Mouse (Mus musculus): ENCODE measurements around the gene Elmo1. TPM values are rescaled to one million over a fixed set of nuclear protein-coding genes. Genes with fewer than 3 reads are reported as not detected.

The Elmo1 gene
- total RNA-seq, 2 experiments from 2014 or later, result 61.7 to 75.4 TPM

- DNase-seq (ENCODE audit: low spot score in 2 of 2), result no peak
- intact Hi-C loops (cut with DNase I), result loop anchor here (5.0 kb wide), 1 partner anchor 56 kb away; no protein-coding TSS in a partner anchor
These were observed 3.1 kb downstream of the Elmo1 start for GRCm38 (mm10) chr13:20093307-20094045.

- intact Hi-C loops (cut with DNase I), result loop anchor here (5.0 kb wide), 1 partner anchor 58 kb away; no protein-coding TSS in a partner anchor
- DNase-seq (ENCODE audit: low spot score in 2 of 2), result peak in 1 of 2 experiments; percentile 25
These were observed 4.7 kb downstream of the Elmo1 start for GRCm38 (mm10) chr13:20094916-20095700.

GRCm38 (mm10) chr13:20097006-20097617, 6.7 kb downstream of the Elmo1 start:
- no peak for DNase-seq (ENCODE audit: low spot score in 2 of 2)
- intact Hi-C loops (cut with DNase I), result no loop called here

- no peak for DNase-seq (ENCODE audit: low spot score in 2 of 2)
- intact Hi-C loops (cut with DNase I), result no loop called here
These were observed 7.7 kb downstream of the Elmo1 start for GRCm38 (mm10) chr13:20097934-20098593.

- no peak for DNase-seq (ENCODE audit: low spot score in 2 of 2)
- intact Hi-C loops (cut with DNase I), result no loop called here
These were observed 8.2 kb downstream of the Elmo1 start for GRCm38 (mm10) chr13:20098594-20098965.

- DNase-seq (ENCODE audit: low spot score in 2 of 2), result no peak
- intact Hi-C loops (cut with DNase I), result no loop called here
These were observed 9.2 kb downstream of the Elmo1 start for GRCm38 (mm10) chr13:20099546-20099945.

GRCm38 (mm10) chr13:20100357-20100756, 10.0 kb downstream of the Elmo1 start:
- no peak for DNase-seq (ENCODE audit: low spot score in 2 of 2)

GRCm38 (mm10) chr13:20101691-20102090, 11.3 kb downstream of the Elmo1 start:
- intact Hi-C loops (cut with DNase I), result no loop called here
- DNase-seq (ENCODE audit: low spot score in 2 of 2), result no peak

More at GRCm38 (mm10) chr13:20100357-20100756, 10.0 kb downstream of the Elmo1 start:
- intact Hi-C loops (cut with DNase I), result no loop called here

GRCm38 (mm10) chr13:20104791-20105190, 14.4 kb downstream of the Elmo1 start:
- DNase-seq (ENCODE audit: low spot score in 2 of 2), result no peak
- intact Hi-C loops (cut with DNase I), result no loop called here

- no peak for DNase-seq (ENCODE audit: low spot score in 2 of 2)
- intact Hi-C loops (cut with DNase I), result no loop called here
These were observed 15.6 kb downstream of the Elmo1 start for GRCm38 (mm10) chr13:20105996-20106395.

- intact Hi-C loops (cut with DNase I), result no loop called here
- DNase-seq (ENCODE audit: low spot score in 2 of 2), result no peak
These were observed 17.6 kb downstream of the Elmo1 start for GRCm38 (mm10) chr13:20107953-20108498.

- intact Hi-C loops (cut with DNase I), result no loop called here
- peak; percentile 38 to 40 for DNase-seq (ENCODE audit: low spot score in 2 of 2)
These were observed 18.6 kb downstream of the Elmo1 start for GRCm38 (mm10) chr13:20108956-20109355.

- intact Hi-C loops (cut with DNase I), result no loop called here
- no peak for DNase-seq (ENCODE audit: low spot score in 2 of 2)
These were observed 19.1 kb downstream of the Elmo1 start for GRCm38 (mm10) chr13:20109446-20109845.

GRCm38 (mm10) chr13:20109987-20110680, 19.7 kb downstream of the Elmo1 start:
- intact Hi-C loops (cut with DNase I), result no loop called here
- no peak for DNase-seq (ENCODE audit: low spot score in 2 of 2)

- no peak for DNase-seq (ENCODE audit: low spot score in 2 of 2)
- intact Hi-C loops (cut with DNase I), result no loop called here
These were observed 20.9 kb downstream of the Elmo1 start for GRCm38 (mm10) chr13:20111256-20111800.

- no peak for DNase-seq (ENCODE audit: low spot score in 2 of 2)
- intact Hi-C loops (cut with DNase I), result no loop called here
These were observed 24.9 kb downstream of the Elmo1 start for GRCm38 (mm10) chr13:20115131-20115907.

GRCm38 (mm10) chr13:20116019-20116418, 25.6 kb downstream of the Elmo1 start:
- no peak for DNase-seq (ENCODE audit: low spot score in 2 of 2)
- intact Hi-C loops (cut with DNase I), result no loop called here
